Mouse (Mus musculus) liver, adult 2 months (tissue): ENCODE results near the gene Cnp. TPM values are rescaled to one million over a fixed set of nuclear protein-coding genes. Genes with fewer than 3 reads are reported as not detected.
"Not testable (repeated sequence)": the region's sequence is repeated elsewhere in the genome, so short reads cannot be mapped to it uniquely, and the experiment has no call there.

Experiments
- DNase-seq: peaks from one replicate; pipeline ENCODE4 v3.0.0-alpha.2; 2011; ENCODE audit warnings: low read depth, low spot score; ENCODE audit errors: extremely low read depth
- H3K27ac ChIP-seq: fragments of 200-500 bp; replicated peaks from 2 replicates; pipeline ENCODE4 v1.5.1; 2012; ENCODE audit warnings: low read depth, mild to moderate bottlenecking, control low read depth, inconsistent platforms, low read length; ENCODE audit not compliant: insufficient read depth
- H3K27me3 ChIP-seq: fragments of 200-500 bp; 2 replicates; pipeline ENCODE4 v1.6.1; 2012; ENCODE audit warnings: mild to moderate bottlenecking, moderate library complexity, low read length, inconsistent platforms; ENCODE audit not compliant: control insufficient read depth, insufficient read depth
- H3K36me3 ChIP-seq: fragments of 200-500 bp; 2 replicates; pipeline ENCODE4 v1.6.1; 2012; ENCODE audit warnings: low read length, inconsistent platforms; ENCODE audit not compliant: control insufficient read depth, insufficient read depth
- H3K4me1 ChIP-seq: fragments of 200-500 bp; 2 replicates; pipeline ENCODE4 v1.6.1; 2011; ENCODE audit warnings: low read length; ENCODE audit not compliant: control insufficient read depth, insufficient read depth
- H3K4me3 ChIP-seq: fragments of 200-500 bp; 2 replicates; pipeline ENCODE4 v1.5.1; 2011; ENCODE audit warnings: low read depth, mild to moderate bottlenecking, control low read depth, low read length, moderate library complexity; ENCODE audit not compliant: insufficient read depth
- H3K79me2 ChIP-seq: fragments of 200-500 bp; 2 replicates; pipeline ENCODE4 v1.6.1; 2012; ENCODE audit warnings: inconsistent platforms, mild to moderate bottlenecking, low read length, moderate library complexity; ENCODE audit not compliant: control insufficient read depth, insufficient read depth
- H3K9ac ChIP-seq: fragments of 200-500 bp; 2 replicates; pipeline ENCODE4 v1.6.1; 2012; ENCODE audit warnings: low read depth, mild to moderate bottlenecking, control low read depth, inconsistent platforms, low read length
- CTCF ChIP-seq: fragments of 200-500 bp; IDR thresholded peaks from 2 replicates; pipeline ENCODE4 v1.5.1; 2011; ENCODE audit warnings: low read depth, low read length, control low read depth
- POLR2A ChIP-seq: fragments of 200-500 bp; IDR thresholded peaks from 2 replicates; pipeline ENCODE4 v1.6.1; 2011; ENCODE audit warnings: low read length, control low read depth; ENCODE audit not compliant: insufficient read depth; ENCODE audit errors: extremely low read depth
- WGBS: fragments of 180-500 bp; shearing (Covaris S2); methylation state at CpG from one replicate; pipeline ENCODE4 v1.1.7; 2018; 5-methylcytosine and 5-hydroxymethylcytosine counted together
- polyA plus RNA-seq: library from polyadenylated mRNA; depleted of rRNA; stranded (reverse); fragments of >200 nt; gene quantifications from 2 replicates; pipeline ENCODE4 v1.2.3, GENCODE M21; 2012
- total RNA-seq: library from RNA; depleted of rRNA; stranded (reverse); fragments of >200 nt; gene quantifications from 2 replicates; pipeline ENCODE4 v1.2.3, GENCODE M21; 2014

Gene Cnp
- total and polyA plus RNA-seq, 2 experiments, result 11.6 to 17.3 TPM

DNA sequence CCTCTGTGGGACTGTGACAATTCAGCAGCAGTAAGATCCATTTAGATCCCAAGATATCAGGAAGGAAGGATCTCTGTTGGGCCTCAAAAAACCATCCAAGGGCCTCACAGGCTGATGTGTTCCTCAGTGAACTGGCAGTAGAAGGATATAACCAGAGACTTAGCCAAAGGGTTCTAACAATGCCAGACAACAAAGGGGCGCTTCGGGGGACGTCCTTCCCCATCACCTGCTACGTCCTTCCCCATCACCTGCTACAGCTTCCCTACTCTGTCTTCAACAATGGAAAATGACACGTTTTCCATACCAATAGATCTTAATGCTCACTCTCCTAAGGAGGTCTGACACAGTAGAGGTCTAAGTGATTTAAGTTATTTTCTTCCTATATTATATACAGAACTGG lies 41.6 kb downstream of the Cnp start:
- Histone ChIP-seq H3K9ac (no peak overlapping the region), H3K36me3 (no peaks in the 10 kb centered on the region), H3K79me2 (peaks cover 34% of the 10 kb centered on the region), H3K4me1 (peaks cover 8% of the 10 kb centered on the region), H3K27ac (no peak overlapping the region), H3K27me3 (no peaks in the 10 kb centered on the region), H3K4me3 (no peak overlapping the region)
- 90% methylated on average over 5 of the region's 5 CpGs for WGBS
- no peak for TF ChIP-seq CTCF
- TF ChIP-seq POLR2A, result no peak
- DNase-seq, result no peak

DNA sequence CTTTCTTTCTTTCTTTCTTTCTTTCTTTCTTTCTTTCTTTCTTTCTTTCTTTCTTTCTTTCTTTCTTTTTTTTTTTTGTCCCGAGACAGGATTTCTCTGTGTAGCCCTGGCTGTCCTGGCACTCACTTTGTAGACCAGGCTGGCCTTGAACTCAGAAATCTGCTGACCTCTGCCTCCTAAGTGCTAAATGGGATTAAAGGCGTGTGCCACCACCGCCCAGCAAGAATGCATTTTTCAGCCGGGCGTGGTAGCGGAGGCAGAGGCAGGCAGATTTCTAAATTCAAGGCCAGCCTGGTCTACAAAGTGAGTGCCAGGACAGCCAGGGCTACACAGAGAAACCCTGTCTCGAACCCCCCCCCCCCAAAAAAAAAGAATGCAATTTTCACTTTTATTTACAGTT lies 42.1 kb downstream of the Cnp start:
- DNase-seq, H3K27ac ChIP-seq, H3K36me3 ChIP-seq, H3K9ac ChIP-seq, H3K4me1 ChIP-seq, H3K4me3 ChIP-seq, H3K27me3 ChIP-seq: not testable (repeated sequence)
- H3K79me2 ChIP-seq, result peaks cover 34% of the 10 kb centered on the region
- WGBS, result 77% methylated on average over 7 of the region's 7 CpGs

DNA sequence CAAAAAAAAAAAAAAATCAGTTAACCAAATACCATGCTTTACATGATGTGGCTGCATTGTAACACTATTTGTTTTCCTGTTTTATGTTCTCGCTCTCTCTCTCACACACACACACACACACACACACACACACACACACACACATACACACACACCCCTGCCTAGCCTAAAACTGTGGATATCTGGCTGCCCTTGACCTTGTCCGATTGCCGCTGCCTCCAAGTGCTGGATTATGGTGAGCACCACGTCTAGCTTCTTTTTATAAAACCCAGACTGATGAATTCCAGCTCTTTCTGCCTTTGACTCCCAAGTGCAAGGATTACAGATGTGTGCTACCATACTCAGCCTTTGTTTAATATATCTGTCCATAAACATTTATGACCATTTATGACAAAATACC lies 42.8 kb downstream of the Cnp start:
- no peak for DNase-seq
- Histone ChIP-seq H3K4me1 (peaks cover 8% of the 10 kb centered on the region), H3K79me2 (peaks cover 29% of the 10 kb centered on the region), H3K4me3 (no peak overlapping the region), H3K9ac (no peak overlapping the region), H3K36me3 (no peaks in the 10 kb centered on the region), H3K27ac (no peak overlapping the region), H3K27me3 (no peaks in the 10 kb centered on the region)
- 38% methylated on average over 4 of the region's 4 CpGs for WGBS
- TF ChIP-seq CTCF (no peak), POLR2A (no peak)

DNA sequence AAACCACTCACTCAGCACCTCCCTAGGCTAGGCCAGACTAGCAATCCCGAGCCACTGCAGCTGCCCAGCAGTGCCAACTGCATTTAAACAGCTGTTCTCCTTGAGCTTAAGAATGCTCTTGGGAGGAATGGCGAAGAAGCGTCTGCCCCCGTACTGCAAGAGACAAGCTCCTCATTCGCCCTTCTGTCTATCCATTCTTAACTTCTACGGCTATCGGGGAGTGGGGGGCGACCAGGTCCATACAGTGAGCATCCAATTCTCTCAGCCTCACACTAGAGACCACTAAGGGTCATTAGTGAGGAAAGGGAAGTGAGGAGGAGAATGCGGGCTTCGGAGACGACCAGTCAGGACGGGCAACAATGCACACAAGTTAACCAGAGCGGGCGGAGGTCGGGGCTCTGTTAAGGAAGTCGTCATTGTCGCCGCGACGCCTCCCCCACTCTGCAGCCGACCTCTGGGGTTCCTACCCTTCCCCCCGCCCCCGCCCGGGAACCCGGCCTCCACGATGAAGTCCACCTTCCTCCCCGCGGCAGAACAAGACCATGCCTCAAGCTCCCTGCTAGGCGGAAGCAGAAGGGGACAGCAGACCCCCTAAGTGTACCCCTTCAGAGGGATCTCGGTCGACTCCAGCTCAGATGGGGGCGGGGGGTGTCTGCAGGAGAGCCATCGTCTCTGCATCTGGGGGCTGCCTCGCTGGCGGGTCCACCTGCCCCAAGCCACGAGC lies 44.2 kb downstream of the Cnp start, which contains the start of gene Nkiras2:
Gene Nkiras2 (plus strand): TSS at position 484 of the 724 bp plus-strand sequence.
- peak within 1 kb of the TSS; percentile 95 for H3K4me3 ChIP-seq

DNA sequence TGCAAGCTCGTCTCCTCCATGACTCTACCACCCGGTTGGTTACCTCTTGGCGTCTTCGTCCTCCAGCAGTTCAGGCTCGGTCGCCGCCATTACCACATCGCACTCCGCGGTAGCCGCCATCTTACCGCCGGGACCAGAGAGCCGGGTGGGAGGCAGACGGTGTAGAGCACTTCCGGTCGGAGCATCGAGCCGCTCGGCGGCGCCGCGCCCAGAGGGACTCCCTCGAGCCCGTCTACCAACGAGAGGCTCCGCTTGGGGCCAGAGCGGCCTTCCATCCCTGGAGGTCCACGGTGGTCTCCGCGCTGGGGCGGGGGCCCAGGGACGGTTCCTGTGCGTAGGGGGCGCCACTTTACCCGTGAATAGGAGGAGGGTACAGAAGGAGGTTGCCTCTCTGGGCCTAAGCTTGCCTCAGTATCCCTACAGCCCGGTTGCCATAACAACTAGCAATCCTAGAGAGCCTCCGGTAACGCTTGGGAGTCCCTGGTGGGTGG lies 44.8 kb downstream of the Cnp start:
- H3K4me1 ChIP-seq, result peaks cover 11% of the 10 kb centered on the region
- WGBS, result under 1% methylated on average over 40 of the region's 40 CpGs

More for the DNA sequence above, 44.2 kb downstream of the Cnp start, which contains the start of gene Nkiras2:
- no peaks in the 10 kb centered on the region for H3K27me3 ChIP-seq
- peak within 1 kb of the TSS; percentile 91 for H3K9ac ChIP-seq
- H3K36me3 ChIP-seq, result no peaks in the 10 kb centered on the region
- peaks cover 21% of the 10 kb centered on the region; the same call in 1 of the 2 replicates for H3K79me2 ChIP-seq
- H3K4me1 ChIP-seq, result peaks cover 8% of the 10 kb centered on the region
- DNase-seq, result peak; percentile 42
- no peak for TF ChIP-seq CTCF
- TF ChIP-seq POLR2A, result no peak
- WGBS, result under 1% methylated on average over 36 of the region's 36 CpGs
- H3K27ac ChIP-seq, result peak within 1 kb of the TSS; percentile 81

GRCm38 (mm10) chr11:100619982-100620381 lies 45.3 kb downstream of the Cnp start, which contains the start of gene Dnajc7:
Dnajc7 (minus strand) TSS chr11:100620168.
- no peaks in the 10 kb centered on the region for H3K36me3 ChIP-seq
- WGBS, result 11% methylated on average over 11 of the region's 11 CpGs
- no peak for DNase-seq
- H3K9ac ChIP-seq, result peak within 1 kb of the TSS; percentile 91
- no peaks in the 10 kb centered on the region for H3K27me3 ChIP-seq
- H3K4me1 ChIP-seq, result peaks cover 11% of the 10 kb centered on the region
- H3K79me2 ChIP-seq, result peaks cover 21% of the 10 kb centered on the region; the same call in 1 of the 2 replicates
- peak within 1 kb of the TSS; percentile 81 for H3K27ac ChIP-seq
- H3K4me3 ChIP-seq, result peak within 1 kb of the TSS; percentile 95
- TF ChIP-seq CTCF (no peak), POLR2A (no peak)

More for the DNA sequence above, 44.8 kb downstream of the Cnp start:
- Histone ChIP-seq H3K4me3 (peak overlapping the region; percentile 95), H3K79me2 (peaks cover 21% of the 10 kb centered on the region; the same call in 1 of the 2 replicates), H3K9ac (peak overlapping the region; percentile 91), H3K36me3 (no peaks in the 10 kb centered on the region), H3K27ac (peak overlapping the region; percentile 81), H3K27me3 (no peaks in the 10 kb centered on the region)
- TF ChIP-seq CTCF (no peak), POLR2A (peak; percentile 57; the same call in 1 of the 2 replicates)
- DNase-seq, result peak; percentile 79
